Mouse (Mus musculus): Measurements from ENCODE around the gene Ppp4r2.

The Ppp4r2 gene

DNA sequence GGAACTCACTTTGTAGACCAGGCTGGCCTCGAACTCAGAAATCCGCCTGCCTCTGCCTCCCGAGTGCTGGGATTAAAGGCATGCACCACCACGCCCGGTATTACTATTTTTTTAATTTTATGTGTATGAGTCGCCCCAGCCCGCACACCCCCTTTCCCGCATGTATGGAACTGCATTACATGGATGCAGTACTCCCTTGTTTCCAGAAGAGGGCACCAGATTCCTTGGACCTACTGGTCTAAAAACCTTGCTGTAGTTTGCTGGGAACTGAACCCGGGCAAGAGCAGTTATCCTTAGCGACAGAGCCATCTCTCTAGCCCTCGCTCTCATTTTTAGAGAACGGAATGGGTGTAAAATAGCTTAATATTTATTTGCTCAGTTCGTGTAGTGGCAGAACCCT is 49.8 kb downstream of the Ppp4r2 start:
- in situ Hi-C loops (cut with MboI, MseI), result no loop called here

- in situ Hi-C loops (cut with MboI, MseI), result no loop called here
Measured at GRCm38 (mm10) chr6:100884594-100885225, 51.3 kb downstream of the Ppp4r2 start.

- in situ Hi-C loops (cut with MboI, MseI), result no loop called here
Measured at GRCm38 (mm10) chr6:100885376-100885775, 52.0 kb downstream of the Ppp4r2 start.

DNA sequence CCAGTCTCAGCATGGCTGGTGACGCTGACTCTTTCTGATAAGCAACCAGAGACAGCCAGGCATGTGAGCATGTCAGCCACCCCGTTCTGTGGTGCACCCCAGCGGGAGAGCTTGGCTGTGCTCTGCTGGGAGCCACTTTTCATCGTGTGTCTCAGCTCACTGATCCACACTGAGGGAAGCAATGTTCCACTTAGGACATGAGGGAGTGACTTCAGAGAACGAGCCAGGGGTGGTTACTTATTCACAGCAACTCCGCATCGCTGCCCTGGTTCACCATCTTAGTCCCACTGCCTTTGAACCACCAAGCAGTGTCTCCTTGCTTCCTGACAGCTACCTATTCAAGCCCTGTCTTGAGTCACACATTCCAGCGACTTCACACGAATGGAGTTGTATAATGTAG is 53.6 kb downstream of the Ppp4r2 start:
- in situ Hi-C loops (cut with MboI, MseI), result no loop called here

DNA sequence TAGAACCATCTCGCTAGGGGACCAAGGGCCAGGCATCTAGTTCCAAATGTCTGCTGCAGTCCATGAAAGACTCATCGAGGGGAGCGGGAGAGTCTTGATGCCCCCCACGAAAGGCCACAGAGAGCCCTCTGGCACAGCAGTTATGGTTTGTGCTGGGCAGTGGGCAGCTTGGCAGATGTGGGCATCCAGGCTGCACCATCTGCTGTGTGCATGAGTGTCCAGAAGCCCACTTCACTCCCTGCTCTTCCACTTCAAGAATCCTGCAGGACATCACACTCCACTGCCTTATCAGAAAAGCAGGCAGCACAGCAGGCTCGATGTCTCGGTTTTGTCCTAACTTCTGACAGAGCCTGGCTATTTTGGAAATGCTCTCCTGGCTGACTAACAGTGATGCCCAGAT is 55.9 kb downstream of the Ppp4r2 start:
- in situ Hi-C loops (cut with MboI, MseI), result no loop called here

- in situ Hi-C loops (cut with MboI, MseI), result loop anchor here (5.0 to 10.0 kb wide), 2 partner anchors 312 to 365 kb away; no protein-coding TSS in a partner anchor
Measured at GRCm38 (mm10) chr6:100892489-100892888, 59.1 kb downstream of the Ppp4r2 start.

- in situ Hi-C loops (cut with MboI, MseI), result loop anchor here (5.0 to 10.0 kb wide), 2 partner anchors 312 to 364 kb away; no protein-coding TSS in a partner anchor
Measured at GRCm38 (mm10) chr6:100893073-100893472, 59.7 kb downstream of the Ppp4r2 start.

GRCm38 (mm10) chr6:100895183-100895582 is 61.8 kb downstream of the Ppp4r2 start:
- in situ Hi-C loops (cut with MboI, MseI), result loop anchor here (10.0 kb wide), 1 partner anchor 310 kb away; no protein-coding TSS in a partner anchor

GRCm38 (mm10) chr6:100896883-100897282 is 63.5 kb downstream of the Ppp4r2 start:
- in situ Hi-C loops (cut with MboI, MseI), result loop anchor here (10.0 kb wide), 1 partner anchor 308 kb away; no protein-coding TSS in a partner anchor

GRCm38 (mm10) chr6:100904463-100904862 is 71.0 kb downstream of the Ppp4r2 start:
- in situ Hi-C loops (cut with MboI, MseI), result no loop called here

- in situ Hi-C loops (cut with MboI, MseI), result no loop called here
Measured at GRCm38 (mm10) chr6:100910136-100910675, 76.8 kb downstream of the Ppp4r2 start.

Measured in T-helper 1 cell (primary cell).